ENCODE assay signal across 8 mouse cellular contexts in genomic region chr4:154898506-154899446, GRCm38 (mm10). TPM values are rescaled to one million over a fixed set of nuclear protein-coding genes. Genes with fewer than 3 reads are reported as not detected.
A peak's percentile ranks its signal among the peaks of the same experiment; 100 is the strongest.
DNase-seq lines count a peak whose midpoint lies in the region; ATAC-seq lines count a peak whose summit lies in the region.

Fam213b (minus strand) TSS chr4:154899135.

- peak; percentile 96 for ATAC-seq in embryonic facial prominence, embryonic 14.5 days (ENCODE audit: low read depth)
- ATAC-seq in limb, embryonic 12.5 days (ENCODE audit: insufficient number of reproducible peaks, insufficient read depth, low FRiP score, low TSS enrichment, low read depth): peak; percentile 96
- peak; percentile 96 for ATAC-seq in midbrain, embryonic 14.5 days (ENCODE audit: low FRiP score, low TSS enrichment)

- H3K4me3 ChIP-seq in embryonic facial prominence, embryonic 14.5 days (ENCODE audit: low read depth, low read length): peak within 1 kb of the TSS; percentile 56
- H3K4me3 ChIP-seq in limb, embryonic 12.5 days (replicated peaks): peak within 1 kb of the TSS; percentile 59
- peak within 1 kb of the TSS; percentile 51 for H3K4me3 ChIP-seq in midbrain, embryonic 14.5 days (replicated peaks; ENCODE audit: low read depth, low read length)

- no peaks in the 10 kb centered on the region for H3K27me3 ChIP-seq in embryonic facial prominence, embryonic 14.5 days (replicated peaks; ENCODE audit: control insufficient read depth, insufficient read depth, low read length)
- H3K27me3 ChIP-seq in limb, embryonic 12.5 days: no peaks in the 10 kb centered on the region; the same call in 1 of the 2 replicates
- H3K27me3 ChIP-seq in midbrain, embryonic 14.5 days (ENCODE audit: control insufficient read depth, insufficient read depth, low read length): no peaks in the 10 kb centered on the region

- peak within 1 kb of the TSS; percentile 69 for H3K9ac ChIP-seq in embryonic facial prominence, embryonic 14.5 days (ENCODE audit: low read depth, low read length)
- H3K9ac ChIP-seq in limb, embryonic 12.5 days (replicated peaks): peak within 1 kb of the TSS; percentile 73
- peak within 1 kb of the TSS; percentile 60 for H3K9ac ChIP-seq in midbrain, embryonic 14.5 days (replicated peaks; ENCODE audit: low read length)

- peak within 1 kb of the TSS; percentile 89 for H3K4me2 ChIP-seq in embryonic facial prominence, embryonic 14.5 days (ENCODE audit: low read depth, low read length)
- H3K4me2 ChIP-seq in limb, embryonic 12.5 days: peak within 1 kb of the TSS; percentile 94
- peak within 1 kb of the TSS; percentile 86 for H3K4me2 ChIP-seq in midbrain, embryonic 14.5 days (ENCODE audit: low read length)

- DNase-seq in 3T3-L1 (ENCODE audit: low read depth, low spot score): peak; percentile 69
- DNase-seq in adrenal gland, postnatal 4 days (ENCODE audit: low spot score in 2 of 2): peak; percentile 48 to 69
- DNase-seq in embryonic facial prominence, embryonic 14.5 days (ENCODE audit: low spot score): peak; percentile 97
- DNase-seq in heart, adult 18-20 months: peak; percentile 87 to 91
- peak; percentile 80 for DNase-seq in kidney, adult 18-20 months
- DNase-seq in midbrain, embryonic 14.5 days: peak; percentile 94
- peak; percentile 47 to 48 for DNase-seq in spleen, postnatal 14 days (ENCODE audit: low spot score in 2 of 2)

- WGBS in embryonic facial prominence, embryonic 14.5 days: 5% methylated on average over 35 of the region's 43 CpGs
- WGBS in limb, embryonic 12.5 days: 3% methylated on average over 43 of the region's 43 CpGs
- WGBS in midbrain, embryonic 14.5 days: 3% methylated on average over 43 of the region's 43 CpGs

- peaks cover 9% of the 10 kb centered on the region for H3K4me1 ChIP-seq in embryonic facial prominence, embryonic 14.5 days (ENCODE audit: control insufficient read depth, insufficient read depth, low read length)
- H3K4me1 ChIP-seq in limb, embryonic 12.5 days (replicated peaks): peaks cover 15% of the 10 kb centered on the region
- peaks cover 19% of the 10 kb centered on the region for H3K4me1 ChIP-seq in midbrain, embryonic 14.5 days (ENCODE audit: control insufficient read depth, insufficient read depth, low read length)

- H3K27ac ChIP-seq in embryonic facial prominence, embryonic 14.5 days (replicated peaks; ENCODE audit: low read depth, low read length): peak within 1 kb of the TSS; percentile 39
- H3K27ac ChIP-seq in limb, embryonic 12.5 days: peak within 1 kb of the TSS; percentile 59
- H3K27ac ChIP-seq in midbrain, embryonic 14.5 days (replicated peaks; ENCODE audit: low read depth, low read length): peak within 1 kb of the TSS; percentile 53

- no peaks in the 10 kb centered on the region; the same call in 1 of the 2 replicates for H3K36me3 ChIP-seq in embryonic facial prominence, embryonic 14.5 days (ENCODE audit: control insufficient read depth, insufficient read depth, low read length)
- peaks cover 5% of the 10 kb centered on the region; the same call in 1 of the 2 replicates for H3K36me3 ChIP-seq in limb, embryonic 12.5 days
- H3K36me3 ChIP-seq in midbrain, embryonic 14.5 days (ENCODE audit: control insufficient read depth, insufficient read depth, low read length): no peaks in the 10 kb centered on the region

- no peaks in the 10 kb centered on the region for H3K9me3 ChIP-seq in embryonic facial prominence, embryonic 14.5 days (ENCODE audit: control insufficient read depth, low read length)
- no peaks in the 10 kb centered on the region; the same call in 1 of the 2 replicates for H3K9me3 ChIP-seq in limb, embryonic 12.5 days
- no peaks in the 10 kb centered on the region for H3K9me3 ChIP-seq in midbrain, embryonic 14.5 days (ENCODE audit: control insufficient read depth, low read length)

RNA-seq across cellular contexts. Expression of gene Fam213b, which starts in this region (rescaled TPM):
- total RNA-seq in adrenal gland, postnatal 4 days (2021): 10 to 100 TPM; 35.7 to 41.1 TPM
- 50.3 and 52.1 TPM in 2 replicates for polyA plus RNA-seq in embryonic facial prominence, embryonic 14.5 days (2014; fragmentation: Nextera tagmentation; extraction: Ambion mirVana)
- 10 to 100 TPM; 82.5 to 98.2 TPM for total RNA-seq in heart, adult 18-20 months (2021)
- polyA plus RNA-seq in limb, embryonic 12.5 days (2016; fragmentation: Nextera tagmentation; extraction: Ambion mirVana): 42.8 and 43.2 TPM in 2 replicates
- polyA plus RNA-seq in midbrain, embryonic 14.5 days (2014; fragmentation: Nextera tagmentation; extraction: Ambion mirVana): 52.1 and 53.2 TPM in 2 replicates

Comparison
In these comparisons a context has a peak if more than half of its experiments do, and no peak if none do; other contexts are left out.
1. Peak in every context shown above with its lines: DNase-seq, ATAC-seq, H3K4me3 ChIP-seq and H3K27ac ChIP-seq.